Mouse (Mus musculus) G1E (cell line): Measurements from ENCODE around the gene Lzts2.

Experiments used
- CTCF ChIP-seq: IDR thresholded peaks from 2 replicates; pipeline ENCODE4 v1.5.1; 2012; ENCODE audit warnings: low read depth, low read length, inconsistent platforms, mixed read lengths
- GATA1 ChIP-seq: IDR thresholded peaks from 2 replicates; pipeline ENCODE4 v1.6.1; 2012; ENCODE audit warnings: borderline replicate concordance, low read length, inconsistent platforms, mixed read lengths

DNA sequence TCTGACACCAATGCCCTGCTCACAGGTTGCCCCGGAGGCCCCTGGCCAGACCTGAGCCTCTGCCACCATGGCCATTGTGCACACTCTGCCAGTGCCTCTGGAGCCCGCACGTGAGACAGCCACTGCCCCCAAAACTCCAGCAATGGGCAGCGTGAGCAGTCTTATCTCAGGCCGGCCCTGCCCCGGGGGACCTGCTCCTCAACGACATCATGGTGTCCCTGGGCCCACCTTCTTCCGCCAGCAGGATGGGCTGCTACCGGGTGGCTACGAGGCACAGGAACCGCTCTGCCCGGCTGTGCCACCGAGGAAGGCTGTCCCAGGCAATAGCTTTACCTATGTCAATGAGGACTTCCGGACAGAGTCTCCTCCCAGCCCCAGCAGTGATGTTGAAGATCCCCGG is 7.1 kb downstream of the Lzts2 start:
- no peak for TF ChIP-seq CTCF
- no peak for TF ChIP-seq GATA1
